Mouse (Mus musculus) spleen, postnatal 14 days (tissue): Measurements from ENCODE around the gene Pitpnb.

ENCODE experiments used
- DNase-seq, 2 experiments: peaks; one replicate each; pipeline ENCODE4 v3.0.0; 2021 to 2022; ENCODE audit warnings: low spot score in 2 of 2

Gene Pitpnb

DNA sequence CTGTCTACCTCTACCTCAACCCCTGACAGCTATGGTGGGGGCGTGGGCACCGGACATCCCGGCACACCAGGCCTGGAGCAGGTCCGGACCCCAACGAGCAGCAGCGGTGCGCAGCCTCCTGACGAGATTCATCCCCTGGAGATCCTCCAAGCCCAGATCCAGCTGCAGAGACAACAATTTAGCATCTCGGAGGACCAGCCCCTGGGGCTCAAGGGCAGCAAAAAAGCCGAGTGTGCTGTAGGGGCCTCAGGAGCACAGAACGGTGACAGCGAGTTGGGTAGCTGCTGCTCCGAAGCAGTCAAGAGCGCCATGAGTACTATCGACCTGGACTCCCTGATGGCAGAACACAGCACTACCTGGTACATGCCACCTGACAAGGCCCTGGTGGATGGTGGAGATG, 90.9 kb downstream of the Pitpnb start:
- no peak for DNase-seq

DNA sequence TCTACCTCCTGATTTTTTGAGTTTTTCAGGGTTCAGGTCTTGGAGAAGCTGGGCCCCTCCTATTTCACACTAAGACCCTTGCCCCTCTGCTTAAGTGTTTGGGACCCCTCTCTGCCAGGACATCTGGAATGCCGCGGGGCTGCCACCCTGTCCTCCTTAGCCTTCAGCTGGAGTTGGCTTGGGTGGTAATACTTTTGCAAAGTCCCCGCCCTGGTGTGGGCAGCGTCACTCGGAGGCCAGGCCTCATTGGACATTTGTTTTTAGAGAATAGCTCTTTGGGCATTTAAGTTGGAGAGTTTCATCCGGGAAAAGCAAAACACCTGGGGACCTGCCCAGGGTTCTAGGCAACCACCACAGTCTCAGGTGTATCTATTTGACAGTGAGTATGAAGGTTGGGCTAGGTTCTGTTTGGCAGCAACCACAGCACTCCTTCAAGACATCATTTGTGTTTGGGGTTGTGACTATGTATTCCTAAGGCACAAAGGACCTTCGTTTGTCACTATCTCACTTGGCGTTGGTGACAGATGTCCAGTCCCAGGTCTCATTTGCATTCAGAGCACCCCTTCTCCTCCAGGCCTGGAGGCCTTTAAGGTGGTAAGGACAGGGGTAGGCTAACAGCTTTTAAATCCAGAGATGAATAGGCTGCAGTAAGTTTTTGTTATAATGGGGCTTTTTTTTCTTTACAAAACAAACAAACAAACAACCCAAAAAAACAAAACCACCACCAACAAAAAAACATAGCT, 91.7 kb downstream of the Pitpnb start:
- DNase-seq: no peak

DNA sequence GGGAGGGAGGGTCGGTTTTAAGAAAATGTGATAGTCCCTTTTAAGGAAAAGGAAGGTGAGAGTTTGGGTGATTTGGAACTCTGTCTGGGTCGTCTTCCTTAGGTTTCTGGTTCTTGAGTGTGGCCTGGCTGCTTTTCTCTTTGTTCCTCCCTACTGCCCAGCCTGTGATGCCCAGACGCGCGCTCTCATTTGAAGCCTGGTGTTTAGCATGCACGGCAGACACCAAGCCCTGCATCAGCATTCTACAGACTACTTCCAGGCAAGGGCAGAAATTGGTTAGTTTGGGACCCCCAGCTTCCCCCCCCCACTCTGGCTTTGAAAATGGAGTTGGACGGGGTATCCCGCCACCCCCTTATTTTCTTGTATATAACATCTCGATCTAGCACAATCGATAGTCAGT, 92.4 kb downstream of the Pitpnb start:
- no peak for DNase-seq

DNA sequence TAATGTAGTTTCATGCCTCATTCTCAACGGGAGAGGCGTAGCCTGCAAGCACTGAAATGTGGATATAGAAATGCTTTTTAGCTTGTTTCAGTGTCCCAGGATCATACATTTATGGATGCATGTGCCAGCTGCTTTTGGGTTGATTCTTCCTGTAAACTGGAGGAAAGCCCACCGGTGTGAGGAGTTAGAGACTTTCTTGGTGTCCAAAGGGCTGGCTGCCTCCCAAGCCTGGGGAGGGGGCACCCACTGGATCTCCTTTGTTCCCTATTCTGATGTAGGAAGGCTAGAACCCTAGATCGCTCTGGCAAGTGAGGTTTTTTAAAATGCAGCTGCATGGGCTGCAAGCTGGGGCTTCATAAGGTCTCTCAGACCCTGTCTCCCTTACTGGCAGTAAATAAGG, 93.1 kb downstream of the Pitpnb start:
- DNase-seq: no peak

DNA sequence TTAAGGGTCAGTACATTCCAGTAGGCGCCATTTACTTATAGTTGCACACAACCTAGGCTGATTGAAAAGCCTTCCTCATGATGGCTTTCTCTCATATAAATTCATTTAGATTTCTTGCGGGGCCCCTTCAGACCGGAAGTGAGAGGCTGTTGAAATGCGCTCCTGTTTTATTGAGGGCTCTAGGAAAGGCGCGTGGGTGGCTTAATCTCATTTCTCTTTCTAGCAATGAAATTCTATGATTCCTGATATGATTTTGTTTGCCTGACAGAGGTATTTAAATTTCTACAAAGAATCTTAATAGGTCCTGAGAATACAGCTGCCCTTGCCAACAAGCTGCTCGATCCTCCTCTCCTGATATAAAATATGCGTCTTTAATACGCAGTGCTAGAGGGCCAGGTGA, 95.2 kb downstream of the Pitpnb start:
- no peak for DNase-seq

DNA sequence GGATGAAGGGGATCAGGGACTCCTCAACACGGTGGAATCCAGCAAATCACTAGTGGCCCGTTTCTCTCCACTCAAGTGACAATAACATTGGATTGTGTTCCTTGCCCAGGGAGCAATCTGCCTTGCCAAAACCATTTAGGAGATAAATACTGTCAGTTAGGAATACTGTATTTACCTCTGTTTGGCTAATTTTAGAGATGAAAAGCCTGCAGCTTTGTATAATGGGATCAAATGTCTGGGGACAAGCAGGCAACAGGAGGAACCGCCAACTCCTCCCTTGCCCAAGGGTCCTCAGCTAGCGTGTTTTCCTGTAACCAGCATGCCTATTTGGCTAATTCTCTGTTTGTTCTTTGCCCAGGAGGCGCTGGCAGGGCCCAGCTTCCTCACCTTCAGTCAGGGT, 95.7 kb downstream of the Pitpnb start:
- DNase-seq: no peak

DNA sequence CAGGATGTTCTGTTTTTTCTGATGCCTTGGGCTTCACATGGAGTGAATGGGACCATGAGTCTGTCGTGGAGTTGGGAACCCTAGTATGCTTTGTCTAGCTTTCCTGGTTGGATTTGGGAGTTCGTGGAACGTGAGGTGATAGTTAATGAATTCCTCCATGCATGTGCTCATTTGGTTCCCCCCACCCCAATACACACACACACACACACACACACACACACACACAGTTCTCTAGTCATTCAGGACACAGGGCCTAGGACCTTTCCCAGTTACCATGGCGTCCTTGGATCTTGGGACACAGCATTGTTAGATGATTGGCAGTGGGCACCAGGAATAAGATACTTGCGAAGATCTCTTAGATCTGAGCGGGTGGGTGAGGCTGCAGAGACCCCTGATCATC, 98.3 kb downstream of the Pitpnb start:
- no peak for DNase-seq

DNA sequence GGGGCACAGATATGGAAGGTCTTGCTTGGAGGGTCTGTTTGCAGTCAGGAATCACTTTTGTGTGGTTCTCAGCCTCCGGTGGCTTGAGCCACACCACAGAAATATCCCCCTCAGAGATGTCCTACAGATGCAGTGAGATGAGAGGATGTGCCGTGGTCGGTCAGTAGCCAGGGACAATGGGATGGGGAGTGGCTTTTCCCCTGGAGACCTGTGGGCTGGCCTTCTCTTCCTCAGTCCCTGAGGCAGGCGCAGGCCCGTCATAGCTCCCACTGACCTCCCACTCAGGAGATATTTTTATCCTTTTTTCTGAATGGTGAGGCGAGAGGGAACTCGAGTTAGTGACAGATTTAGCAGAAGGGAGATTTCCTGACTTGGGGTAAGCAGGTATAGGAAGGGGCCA, 99.2 kb downstream of the Pitpnb start:
- no peak for DNase-seq

DNA sequence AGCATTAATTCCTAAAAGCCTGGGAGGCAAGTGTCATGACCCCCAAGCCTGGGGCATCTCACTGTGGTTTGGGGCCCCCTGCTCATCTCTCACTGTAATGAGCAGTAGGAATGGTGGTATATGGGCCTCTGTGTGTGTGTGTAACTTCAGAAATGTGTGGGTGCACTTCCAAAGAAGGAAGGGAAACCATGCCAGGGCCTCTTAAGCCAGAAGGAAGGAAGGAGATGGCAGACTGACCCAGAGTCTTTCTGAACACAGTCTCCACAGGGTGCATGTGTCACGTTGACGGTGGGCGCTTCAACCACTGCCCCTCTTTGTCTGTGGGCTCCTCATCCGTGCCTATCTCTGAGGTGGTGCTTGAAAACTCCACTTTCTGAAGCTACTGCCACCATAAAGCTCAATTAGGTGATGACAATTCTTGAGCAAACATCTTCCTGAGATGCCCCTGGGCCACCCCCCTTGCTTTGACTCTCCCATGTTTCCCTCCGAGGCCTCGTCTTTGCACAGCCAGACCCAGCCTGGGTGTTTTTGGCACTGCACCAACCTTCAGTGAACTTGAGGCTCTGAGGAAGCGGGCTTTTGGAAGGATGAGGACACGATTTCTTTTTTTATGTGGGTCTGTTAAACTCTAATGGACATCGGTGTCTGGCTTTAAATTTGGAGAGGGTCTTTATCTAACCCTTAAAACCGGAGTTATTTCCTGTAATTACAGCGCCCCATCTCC, 100.6 kb downstream of the Pitpnb start:
- DNase-seq: no peak

DNA sequence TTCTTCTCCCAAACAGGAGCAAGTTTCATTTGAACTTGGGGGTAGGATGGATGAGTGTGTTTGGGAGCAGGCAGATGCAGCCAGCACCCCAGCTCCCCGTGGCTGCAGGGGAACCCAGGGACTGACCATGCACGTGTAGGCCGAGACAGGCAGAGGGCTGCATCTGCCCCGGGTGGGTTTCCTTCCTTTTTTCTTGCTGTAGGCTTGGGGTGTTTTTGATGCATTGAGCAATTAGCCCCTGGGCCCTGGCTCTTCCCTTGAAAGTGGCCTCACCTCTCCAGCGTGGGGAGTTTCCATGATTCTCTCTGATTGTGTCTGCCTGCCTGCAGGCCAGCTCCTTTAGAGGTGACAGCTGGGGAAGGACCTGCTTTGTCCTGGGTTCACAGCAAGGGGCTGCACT, 102.3 kb downstream of the Pitpnb start:
- no peak for DNase-seq

DNA sequence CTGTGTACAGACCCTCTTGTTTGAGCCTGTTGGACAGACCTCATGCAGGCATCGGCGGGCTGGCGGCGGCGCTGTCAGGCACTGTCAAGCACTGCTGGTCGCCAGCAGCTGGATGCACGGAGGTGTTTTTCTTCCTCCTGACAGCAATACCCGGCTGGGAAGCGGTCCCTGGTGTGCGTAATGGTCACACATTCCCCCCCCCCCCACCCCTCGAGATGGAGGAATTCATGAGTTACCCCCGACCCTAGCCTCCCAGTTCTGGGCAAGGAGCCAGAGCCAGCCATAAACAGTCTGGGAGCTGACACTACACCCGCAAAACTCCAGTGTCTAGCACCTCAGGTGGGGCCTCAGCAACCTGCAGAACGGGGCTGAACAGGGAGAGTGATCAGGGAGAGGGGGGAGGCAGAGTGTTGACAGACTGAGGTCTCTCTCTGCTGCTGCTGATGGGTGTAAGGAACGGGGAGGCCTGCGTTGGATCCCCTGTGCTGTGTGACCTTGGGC, 103.8 kb downstream of the Pitpnb start:
- no peak for DNase-seq

DNA sequence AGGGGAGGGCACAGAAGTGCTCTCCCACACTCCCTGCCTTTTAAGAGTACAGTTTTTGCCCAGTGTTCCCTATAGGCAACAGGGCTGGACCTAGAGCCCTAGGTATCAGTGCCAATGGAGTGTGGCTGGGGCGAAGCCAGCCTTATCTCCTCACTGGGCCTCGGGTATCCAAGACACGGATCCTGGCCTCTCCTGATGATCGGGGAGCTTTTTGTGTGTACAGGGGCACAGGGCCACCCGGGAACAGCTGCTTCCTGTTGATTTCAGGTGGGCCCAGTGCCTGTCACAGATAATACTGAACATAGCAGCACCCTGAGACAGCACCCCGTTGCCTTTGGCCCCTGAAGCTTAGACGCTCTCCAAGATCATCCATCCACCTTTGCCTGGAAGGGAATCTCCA, 105.7 kb downstream of the Pitpnb start:
- DNase-seq: no peak

DNA sequence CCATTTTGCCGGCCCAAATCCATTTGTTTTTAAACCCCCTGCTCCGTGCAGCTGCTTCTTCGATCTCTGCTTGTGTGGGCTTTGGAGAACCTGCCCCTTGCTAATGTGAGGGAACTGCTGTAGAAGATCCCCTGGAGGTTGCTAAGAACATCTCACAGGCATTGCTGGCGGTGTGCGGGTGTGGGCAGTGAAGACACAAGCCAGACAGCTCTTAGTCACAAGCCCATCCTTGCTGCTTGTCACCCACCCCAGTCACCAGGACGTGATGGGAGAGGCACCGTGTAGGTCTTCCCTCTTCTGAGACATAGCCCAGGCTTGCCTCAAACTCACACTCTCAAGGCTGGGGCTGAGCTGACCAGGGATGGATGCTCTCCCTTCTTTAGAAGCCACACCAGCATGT, 106.6 kb downstream of the Pitpnb start:
- no peak for DNase-seq
